Mouse (Mus musculus): ENCODE data around the gene Sorbs2. TPM values are rescaled to one million over a fixed set of nuclear protein-coding genes. Genes with fewer than 3 reads are reported as not detected.
A peak's percentile ranks its signal among the peaks of the same experiment; 100 is the strongest.

The Sorbs2 gene
- polyA plus RNA-seq, 1 experiment from 2014 or later: 113 TPM

DNA sequence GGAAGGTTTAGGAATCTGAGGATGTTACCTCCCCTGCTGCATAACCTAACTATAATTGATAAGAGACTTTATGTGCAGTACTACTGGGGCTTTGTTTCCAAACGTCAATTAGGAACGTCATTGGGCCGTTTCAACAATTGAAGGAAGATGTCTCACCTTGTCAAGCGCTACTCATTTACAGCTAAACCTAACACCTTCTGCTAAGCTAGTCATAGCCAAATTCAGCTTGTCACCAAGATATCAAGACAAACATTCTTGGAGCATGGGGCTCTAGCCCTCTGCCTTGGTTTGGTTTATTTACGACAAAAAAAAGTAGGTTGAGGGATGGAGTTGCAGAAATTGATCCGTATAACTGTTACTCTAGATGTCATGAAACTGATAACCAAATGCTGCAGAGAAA lies 205.0 kb downstream of the Sorbs2 start:
- H3K27ac ChIP-seq: no peak overlapping the region
- H3K36me3 ChIP-seq (replicated peaks): no peaks in the 10 kb centered on the region
- peaks cover 19% of the 10 kb centered on the region for H3K4me1 ChIP-seq
- no peak overlapping the region for H3K4me3 ChIP-seq (replicated peaks)
- no peak overlapping the region for H3K4me2 ChIP-seq
- no peaks in the 10 kb centered on the region for H3K9me3 ChIP-seq
- WGBS: 87% methylated on average over 6 of the region's 6 CpGs
- ATAC-seq (ENCODE audit: low FRiP score): no peak
- no peaks in the 10 kb centered on the region for H3K27me3 ChIP-seq
- H3K9ac ChIP-seq: no peak overlapping the region

GRCm38 (mm10) chr8:45714806-45715205 lies 207.2 kb downstream of the Sorbs2 start:
- peak; percentile 55; the same call in 1 of the 2 replicates for ATAC-seq (ENCODE audit: low FRiP score)
- Histone ChIP-seq H3K27me3 (no peaks in the 10 kb centered on the region), H3K9ac (no peak overlapping the region), H3K4me2 (no peak overlapping the region), H3K36me3 (replicated peaks) (no peaks in the 10 kb centered on the region), H3K27ac (peak overlapping the region; percentile 54), H3K9me3 (no peaks in the 10 kb centered on the region), H3K4me3 (replicated peaks) (no peak overlapping the region), H3K4me1 (peaks cover 19% of the 10 kb centered on the region)
- WGBS: 32% methylated on average over 3 of the region's 3 CpGs

GRCm38 (mm10) chr8:45715330-45716027 lies 207.9 kb downstream of the Sorbs2 start:
- WGBS: 57% methylated on average over 13 of the region's 13 CpGs
- ATAC-seq (ENCODE audit: low FRiP score): peak; percentile 70; the same call in 1 of the 2 replicates

GRCm38 (mm10) chr8:45719776-45720175 lies 212.2 kb downstream of the Sorbs2 start:
- no peak overlapping the region for H3K4me2 ChIP-seq
- no peaks in the 10 kb centered on the region for H3K27me3 ChIP-seq
- no peak overlapping the region for H3K27ac ChIP-seq
- no peaks in the 10 kb centered on the region for H3K9me3 ChIP-seq
- H3K36me3 ChIP-seq (replicated peaks): no peaks in the 10 kb centered on the region
- WGBS: 69% methylated on average over 8 of the region's 8 CpGs
- H3K4me1 ChIP-seq: peaks cover 13% of the 10 kb centered on the region
- ATAC-seq (ENCODE audit: low FRiP score): no peak
- no peak overlapping the region for H3K4me3 ChIP-seq (replicated peaks)
- H3K9ac ChIP-seq: no peak overlapping the region

More at GRCm38 (mm10) chr8:45715330-45716027, 207.9 kb downstream of the Sorbs2 start:
- H3K27me3 ChIP-seq: no peaks in the 10 kb centered on the region
- H3K27ac ChIP-seq: peak overlapping the region; percentile 54
- H3K4me1 ChIP-seq: peaks cover 19% of the 10 kb centered on the region
- H3K4me2 ChIP-seq: no peak overlapping the region
- H3K9ac ChIP-seq: no peak overlapping the region
- no peak overlapping the region for H3K4me3 ChIP-seq (replicated peaks)
- no peaks in the 10 kb centered on the region for H3K36me3 ChIP-seq (replicated peaks)
- H3K9me3 ChIP-seq: no peaks in the 10 kb centered on the region

DNA sequence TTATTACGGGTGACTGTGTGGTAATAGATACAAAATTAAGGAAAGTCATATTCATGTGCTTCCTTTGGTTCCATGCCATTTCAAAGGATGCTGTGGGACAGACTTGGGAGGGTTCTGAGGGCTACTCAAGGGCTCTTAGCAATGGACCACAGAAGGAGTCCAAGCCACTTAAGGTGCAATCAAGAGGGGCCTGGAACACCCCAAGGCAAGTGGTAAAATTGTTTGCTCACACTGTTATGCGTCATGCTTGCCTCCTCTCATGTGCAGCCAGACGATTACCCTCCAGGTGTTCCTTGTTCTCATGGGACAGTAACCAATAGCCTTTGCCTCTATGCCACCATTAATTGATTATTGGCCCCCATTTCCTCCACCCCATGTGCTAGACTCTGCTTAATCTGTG lies 216.6 kb downstream of the Sorbs2 start:
- no peaks in the 10 kb centered on the region for H3K36me3 ChIP-seq (replicated peaks)
- no peak overlapping the region for H3K4me3 ChIP-seq (replicated peaks)
- H3K4me2 ChIP-seq: no peak overlapping the region
- H3K27ac ChIP-seq: no peak overlapping the region
- no peaks in the 10 kb centered on the region for H3K27me3 ChIP-seq
- H3K9ac ChIP-seq: no peak overlapping the region
- H3K9me3 ChIP-seq: no peaks in the 10 kb centered on the region
- no peak for ATAC-seq (ENCODE audit: low FRiP score)
- H3K4me1 ChIP-seq: no peaks in the 10 kb centered on the region
- WGBS: 88% methylated on average over 3 of the region's 3 CpGs

DNA sequence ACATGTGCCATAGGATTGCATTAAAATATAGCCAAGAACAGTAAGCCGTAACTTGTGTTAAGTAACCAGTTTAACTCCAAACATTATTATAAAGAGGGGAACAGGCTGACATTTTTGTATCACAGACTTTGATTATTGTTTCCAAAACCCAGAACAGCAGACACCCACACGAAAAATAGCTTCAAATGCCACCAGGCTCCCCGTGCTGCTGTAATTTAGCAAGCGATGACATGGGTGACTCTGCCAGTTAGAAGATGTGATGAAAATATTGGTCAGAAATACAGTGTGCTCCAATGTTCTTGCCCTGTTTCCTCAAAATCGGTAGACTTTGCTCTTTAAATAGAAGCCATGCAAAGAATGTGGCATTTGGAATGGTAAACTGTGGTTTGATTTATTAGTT lies 217.7 kb downstream of the Sorbs2 start:
- H3K9ac ChIP-seq: no peak overlapping the region
- ATAC-seq (ENCODE audit: low FRiP score): no peak
- 84% methylated on average over 5 of the region's 5 CpGs for WGBS
- H3K4me2 ChIP-seq: no peak overlapping the region
- no peaks in the 10 kb centered on the region for H3K36me3 ChIP-seq (replicated peaks)
- H3K4me3 ChIP-seq (replicated peaks): no peak overlapping the region
- no peaks in the 10 kb centered on the region for H3K27me3 ChIP-seq
- no peak overlapping the region for H3K27ac ChIP-seq
- no peaks in the 10 kb centered on the region for H3K9me3 ChIP-seq
- no peaks in the 10 kb centered on the region for H3K4me1 ChIP-seq

- H3K27me3 ChIP-seq: no peaks in the 10 kb centered on the region
- no peak overlapping the region for H3K9ac ChIP-seq
- no peaks in the 10 kb centered on the region for H3K9me3 ChIP-seq
- peaks cover 10% of the 10 kb centered on the region for H3K4me1 ChIP-seq
- H3K4me2 ChIP-seq: no peak overlapping the region
- no peak overlapping the region for H3K4me3 ChIP-seq (replicated peaks)
- no peak overlapping the region for H3K27ac ChIP-seq
- H3K36me3 ChIP-seq (replicated peaks): no peaks in the 10 kb centered on the region
- WGBS: 86% methylated on average over 7 of the region's 7 CpGs
- ATAC-seq (ENCODE audit: low FRiP score): no peak
Measured at GRCm38 (mm10) chr8:45729850-45730382, 222.3 kb downstream of the Sorbs2 start.

DNA sequence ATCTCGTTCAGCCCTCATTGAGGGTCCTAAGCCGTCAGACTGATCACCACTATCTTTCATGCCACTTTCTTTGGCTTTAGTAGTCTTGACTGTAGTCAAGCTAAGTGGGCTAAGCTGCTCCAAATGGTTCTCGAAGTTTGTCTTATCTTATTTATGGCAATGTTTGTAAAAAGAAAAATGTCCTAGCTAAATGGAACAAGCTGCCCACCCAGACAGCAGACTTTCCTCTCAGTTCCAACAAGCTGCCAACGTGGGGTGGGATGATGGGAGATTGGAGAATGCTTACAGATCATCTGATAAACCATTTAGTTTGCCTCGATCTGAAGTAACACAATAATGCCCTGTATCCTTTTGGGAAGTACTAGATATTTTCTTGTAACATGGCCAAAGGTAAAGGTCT lies 223.2 kb downstream of the Sorbs2 start:
- Histone ChIP-seq H3K9me3 (no peaks in the 10 kb centered on the region), H3K27ac (no peak overlapping the region), H3K27me3 (no peaks in the 10 kb centered on the region), H3K4me1 (peaks cover 11% of the 10 kb centered on the region), H3K4me2 (no peak overlapping the region), H3K4me3 (replicated peaks) (no peak overlapping the region), H3K36me3 (replicated peaks) (no peaks in the 10 kb centered on the region), H3K9ac (no peak overlapping the region)
- 83% methylated on average over 5 of the region's 5 CpGs for WGBS
- ATAC-seq (ENCODE audit: low FRiP score): no peak

- no peak overlapping the region for H3K27ac ChIP-seq
- H3K27me3 ChIP-seq: no peaks in the 10 kb centered on the region
- H3K4me2 ChIP-seq: no peak overlapping the region
- 24% methylated on average over 8 of the region's 8 CpGs for WGBS
- no peaks in the 10 kb centered on the region for H3K9me3 ChIP-seq
- H3K36me3 ChIP-seq (replicated peaks): peaks cover 4% of the 10 kb centered on the region; the same call in 1 of the 2 replicates
- ATAC-seq (ENCODE audit: low FRiP score): no peak
- no peak overlapping the region for H3K9ac ChIP-seq
- H3K4me3 ChIP-seq (replicated peaks): no peak overlapping the region
- peaks cover 11% of the 10 kb centered on the region for H3K4me1 ChIP-seq
Measured at GRCm38 (mm10) chr8:45734071-45734470, 226.5 kb downstream of the Sorbs2 start.

DNA sequence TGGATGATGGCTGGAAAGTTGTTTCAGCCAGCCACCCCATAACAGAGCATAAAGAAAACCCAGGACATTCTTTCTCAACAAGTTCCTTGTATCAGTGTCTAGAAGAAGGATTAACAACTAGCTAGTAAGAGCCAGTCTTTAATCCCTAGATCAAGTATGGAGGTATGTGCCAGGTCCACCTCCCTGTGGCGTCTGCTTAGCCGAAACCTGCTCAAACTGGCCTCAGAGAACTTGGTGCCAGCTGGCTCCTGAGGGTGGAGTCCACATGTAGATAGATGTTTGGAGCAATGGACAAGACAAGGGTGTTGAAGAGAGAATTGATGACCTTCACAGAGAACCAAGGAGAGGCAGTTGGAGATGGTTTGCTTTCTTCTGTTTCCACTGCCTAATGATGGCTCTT lies 229.7 kb downstream of the Sorbs2 start:
- Histone ChIP-seq H3K9ac (no peak overlapping the region), H3K4me3 (replicated peaks) (no peak overlapping the region), H3K4me2 (no peak overlapping the region), H3K27me3 (no peaks in the 10 kb centered on the region), H3K27ac (no peak overlapping the region), H3K9me3 (no peaks in the 10 kb centered on the region), H3K4me1 (peaks cover 11% of the 10 kb centered on the region), H3K36me3 (replicated peaks) (peaks cover 4% of the 10 kb centered on the region; the same call in 1 of the 2 replicates)
- no peak for ATAC-seq (ENCODE audit: low FRiP score)
- 96% methylated on average over 2 of the region's 2 CpGs for WGBS

- Histone ChIP-seq H3K27me3 (no peaks in the 10 kb centered on the region), H3K4me1 (peaks cover 3% of the 10 kb centered on the region; the same call in 1 of the 2 replicates), H3K4me3 (replicated peaks) (no peak overlapping the region), H3K9ac (no peak overlapping the region), H3K36me3 (replicated peaks) (no peaks in the 10 kb centered on the region; the same call in 1 of the 2 replicates), H3K9me3 (no peaks in the 10 kb centered on the region), H3K27ac (no peak overlapping the region), H3K4me2 (no peak overlapping the region)
- no peak for ATAC-seq (ENCODE audit: low FRiP score)
- WGBS: 93% methylated on average over 2 of the region's 2 CpGs
Measured at GRCm38 (mm10) chr8:45743326-45743725, 235.7 kb downstream of the Sorbs2 start.

DNA sequence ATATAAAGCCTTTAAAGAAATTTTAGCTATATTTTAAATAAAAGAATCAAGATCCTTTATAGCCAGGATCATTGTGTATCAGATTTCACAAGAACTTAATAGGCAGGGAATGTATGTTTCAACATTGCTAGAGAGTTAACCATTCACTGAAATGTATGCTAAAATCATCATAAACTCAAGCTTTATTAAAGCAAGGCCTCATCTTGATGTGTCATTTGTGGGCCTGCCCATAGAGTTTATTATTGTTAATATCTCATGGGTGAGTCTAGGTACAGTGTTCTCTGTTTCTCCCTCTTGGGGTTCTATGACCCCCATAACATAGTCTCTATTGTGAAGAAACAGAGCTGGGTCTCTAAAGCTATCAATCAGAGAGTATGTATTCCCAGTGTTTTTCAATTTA lies 236.2 kb downstream of the Sorbs2 start:
- H3K4me3 ChIP-seq (replicated peaks): no peak overlapping the region
- no peaks in the 10 kb centered on the region for H3K9me3 ChIP-seq
- ATAC-seq (ENCODE audit: low FRiP score): no peak
- H3K9ac ChIP-seq: no peak overlapping the region
- H3K4me2 ChIP-seq: no peak overlapping the region
- H3K4me1 ChIP-seq: peaks cover 3% of the 10 kb centered on the region; the same call in 1 of the 2 replicates
- H3K36me3 ChIP-seq (replicated peaks): no peaks in the 10 kb centered on the region; the same call in 1 of the 2 replicates
- no peak overlapping the region for H3K27ac ChIP-seq
- no peaks in the 10 kb centered on the region for H3K27me3 ChIP-seq
